Mouse (Mus musculus) liver, embryonic 14.5 days (tissue): ENCODE measurements around the gene Adamtsl3.
A peak's percentile ranks its signal among the peaks of the same experiment; 100 is the strongest.

Source experiments
- CTCF ChIP-seq: IDR thresholded peaks from 2 replicates; pipeline ENCODE4 v1.5.1; 2016; ENCODE audit warnings: antibody characterized with exemption, low read depth, control low read depth
- EP300 ChIP-seq: IDR thresholded peaks from 2 replicates; pipeline ENCODE4 v1.6.1; 2016; ENCODE audit warnings: antibody characterized with exemption, low read depth

DNA sequence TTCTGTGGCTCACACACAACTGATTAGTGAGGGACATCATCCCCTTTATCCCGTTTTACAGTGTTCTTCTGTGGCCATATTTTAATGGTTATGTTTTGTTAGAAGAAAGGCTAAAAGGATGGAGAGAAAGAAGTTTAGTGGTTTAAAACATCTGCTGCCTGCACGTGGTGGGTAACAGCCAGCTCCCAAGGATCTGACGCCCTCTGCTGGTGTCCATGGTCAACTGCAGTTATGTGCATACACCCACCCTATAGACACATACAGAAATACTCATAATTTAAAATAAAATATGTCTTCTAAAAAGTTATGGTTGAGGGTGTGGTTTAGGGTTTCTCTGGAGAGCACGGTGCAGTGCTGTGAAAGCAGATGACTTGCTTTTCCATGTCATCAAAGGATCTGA, 3.0 kb downstream of the Adamtsl3 start:
- peak; percentile 37; the same call in 1 of the 2 replicates for TF ChIP-seq CTCF
- no peak for TF ChIP-seq EP300
